32 mouse cellular contexts compared by ENCODE assay signal in genomic region chr2:150894617-150895267, GRCm38 (mm10). TPM values are rescaled to one million over a fixed set of nuclear protein-coding genes. Genes with fewer than 3 reads are reported as not detected.
DNase-seq lines count a peak whose midpoint lies in the region; ATAC-seq and TF ChIP-seq lines count a peak whose summit lies in the region.
"Had no signal": no experiment of that assay in that cellular context is flagged by ENCODE, and none has a peak within 500 bp of the region (broad histone marks: within the 10 kb centered on the region; RNA-seq: fewer than 3 reads in every experiment).

No protein-coding gene starts in this region.

- peak; percentile 35; the same call in 1 of the 2 replicates for ATAC-seq in neutrophil, adult 5-6 weeks (ENCODE audit: extremely low read depth, insufficient number of reproducible peaks, low FRiP score, poor library complexity, severe bottlenecking)
- no peak for ATAC-seq in forebrain, embryonic 15.5 days (replicated peaks)
- ATAC-seq: forebrain, embryonic 13.5 days; intestine, postnatal 0 days; lung, postnatal 0 days; Patski had no signal

- TF ChIP-seq CTCF in C2C12 (IDR thresholded peaks at IDR 0.05; ENCODE audit: control insufficient read depth, insufficient read depth, insufficient read length): no peak
- TF ChIP-seq CTCF in bone marrow macrophage, adult 2 months (IDR thresholded peaks at IDR 0.05; ENCODE audit: low read depth, low read length): no peak

- no peak overlapping the region for H3K4me3 ChIP-seq in C2C12 (ENCODE audit: insufficient read depth, poor library complexity, severe bottlenecking)
- H3K4me3 ChIP-seq in bone marrow macrophage, adult 2 months (ENCODE audit: insufficient read depth, low read length): no peak overlapping the region
- H3K4me3 ChIP-seq in macrophage (ENCODE audit: inconsistent target): no peak overlapping the region
- H3K4me3 ChIP-seq in forebrain, embryonic 15.5 days: no peak overlapping the region
- H3K4me3 ChIP-seq: embryonic facial prominence, embryonic 10.5 days; embryonic facial prominence, embryonic 15.5 days; forebrain, embryonic 13.5 days; hindbrain, embryonic 13.5 days; liver, embryonic 13.5 days; megakaryocyte, embryonic 14.5 days; midbrain, embryonic 12.5 days; neural tube, embryonic 15.5 days had no signal

- H3K79me2 ChIP-seq in C2C12 (ENCODE audit: control insufficient read depth, insufficient read depth) (peaks cover 71% of the 10 kb centered on the region), macrophage (ENCODE audit: inconsistent target) (peaks cover 99% of the 10 kb centered on the region)

- no peaks in the 10 kb centered on the region for H3K9me3 ChIP-seq in forebrain, embryonic 15.5 days
- H3K9me3 ChIP-seq: embryonic facial prominence, embryonic 10.5 days; embryonic facial prominence, embryonic 15.5 days; forebrain, embryonic 13.5 days; G1E; hindbrain, embryonic 13.5 days; liver, embryonic 13.5 days; megakaryocyte, embryonic 14.5 days; midbrain, embryonic 12.5 days; neural tube, embryonic 15.5 days had no signal

- peak overlapping the region; percentile 67 for H3K27ac ChIP-seq in bone marrow macrophage, adult 2 months (ENCODE audit: insufficient read depth, low read depth, low read length)
- peak overlapping the region; percentile 65 for H3K27ac ChIP-seq in macrophage
- H3K27ac ChIP-seq in forebrain, embryonic 15.5 days (replicated peaks): no peak overlapping the region
- H3K27ac ChIP-seq: embryonic facial prominence, embryonic 10.5 days; embryonic facial prominence, embryonic 15.5 days; forebrain, embryonic 13.5 days; hindbrain, embryonic 13.5 days; liver, embryonic 13.5 days; midbrain, embryonic 12.5 days; neural tube, embryonic 15.5 days had no signal

- H3K36me3 ChIP-seq in C2C12 (ENCODE audit: control insufficient read depth, insufficient read depth) (peaks cover 6% of the 10 kb centered on the region), macrophage (ENCODE audit: inconsistent target) (0 out of 2 replicates have a peak, but pooled peaks cover 7% of the 10 kb centered on the region)
- H3K36me3 ChIP-seq in forebrain, embryonic 15.5 days: no peaks in the 10 kb centered on the region
- H3K36me3 ChIP-seq: embryonic facial prominence, embryonic 15.5 days; liver, embryonic 13.5 days; midbrain, embryonic 12.5 days; neural tube, embryonic 15.5 days had no signal

- no peak for TF ChIP-seq POLR2A in bone marrow macrophage, adult 2 months (IDR thresholded peaks at IDR 0.05; ENCODE audit: borderline replicate concordance, low read depth, low read length)

- H3K4me2 ChIP-seq in forebrain, embryonic 15.5 days (replicated peaks): no peak overlapping the region
- H3K4me2 ChIP-seq: embryonic facial prominence, embryonic 15.5 days; forebrain, embryonic 13.5 days; heart, embryonic 11.5 days; hindbrain, embryonic 13.5 days; liver, embryonic 13.5 days; midbrain, embryonic 12.5 days; neural tube, embryonic 15.5 days had no signal

- no peak for DNase-seq in testis, postnatal 10 days (ENCODE audit: low spot score)
- no peak for DNase-seq in urinary bladder, postnatal 14 days (ENCODE audit: low spot score)
- DNase-seq: adrenal gland, postnatal 14 days; cerebellum, adult 18-20 months; cerebellum, postnatal 14 days; gastrocnemius, postnatal 10 days; heart, postnatal 36 days; kidney, adult 9 months; kidney, postnatal 10 days; layer of hippocampus, postnatal 36 days; left cerebral cortex, postnatal 4 days; liver, embryonic 13.5 days; lung, adult 18-20 months; right cerebral cortex, adult 18-20 months; right cerebral cortex, postnatal 4 days had no signal

- H3K27me3 ChIP-seq in C2C12 (ENCODE audit: control insufficient read depth, insufficient read depth, insufficient read length): no peaks in the 10 kb centered on the region
- H3K27me3 ChIP-seq in forebrain, embryonic 15.5 days: no peaks in the 10 kb centered on the region
- H3K27me3 ChIP-seq: embryonic facial prominence, embryonic 15.5 days; forebrain, embryonic 13.5 days; hindbrain, embryonic 13.5 days; liver, embryonic 13.5 days; megakaryocyte, embryonic 14.5 days; midbrain, embryonic 12.5 days; neural tube, embryonic 15.5 days; Patski had no signal

- WGBS in macrophage (ENCODE audit: missing documents): 92% methylated on average over 2 of the region's 2 CpGs
- 87% methylated on average over 2 of the region's 2 CpGs for WGBS in forebrain, embryonic 15.5 days

- H3K9ac ChIP-seq in forebrain, embryonic 15.5 days (replicated peaks): no peak overlapping the region
- H3K9ac ChIP-seq: embryonic facial prominence, embryonic 15.5 days; forebrain, embryonic 13.5 days; hindbrain, embryonic 13.5 days; liver, embryonic 13.5 days; midbrain, embryonic 12.5 days; neural tube, embryonic 15.5 days had no signal

- peaks cover 38% of the 10 kb centered on the region for H3K4me1 ChIP-seq in bone marrow macrophage, adult 2 months (ENCODE audit: control insufficient read depth, insufficient read depth, low read length)
- H3K4me1 ChIP-seq in forebrain, embryonic 15.5 days: no peaks in the 10 kb centered on the region
- H3K4me1 ChIP-seq: embryonic facial prominence, embryonic 10.5 days; embryonic facial prominence, embryonic 15.5 days; forebrain, embryonic 13.5 days; liver, embryonic 13.5 days; midbrain, embryonic 12.5 days had no signal

- H3K79me3 ChIP-seq in C2C12 (ENCODE audit: low read depth): peaks cover 35% of the 10 kb centered on the region

- no peak overlapping the region for H3ac ChIP-seq in C2C12 (ENCODE audit: control insufficient read depth, insufficient read length, low read depth)

TF ChIP-seq in C2C12, 6 proteins besides CTCF, POLR2A, EP300 and RAD21:
- no peak for TF ChIP-seq MYOG (IDR thresholded peaks at IDR 0.05; ENCODE audit: control insufficient read depth, extremely low read depth, insufficient read length)
- no peak for TF ChIP-seq FOSL1 (IDR thresholded peaks at IDR 0.05; ENCODE audit: insufficient read depth, low read length, poor library complexity, severe bottlenecking)
- TF ChIP-seq USF1 (IDR thresholded peaks at IDR 0.05; ENCODE audit: low read depth): peak; percentile 43
- no peak for TF ChIP-seq MYOD1 (IDR thresholded peaks at IDR 0.05; ENCODE audit: control insufficient read depth, insufficient read length, low read depth)

RNA-seq across cellular contexts. Expression of gene Abhd12, which starts 9.8 kb away (rescaled TPM):
- 62.7 TPM for polyA plus RNA-seq in C2C12 (2012; fragmentation: generic; extraction: Trizol)
- polyA plus RNA-seq in bone marrow macrophage, adult 2 months (2012; ENCODE audit: insufficient read depth, insufficient read length, missing spikeins): 405 and 430 TPM in 2 replicates
- 100 to 1,000 TPM in 17 of 26 experiments, 10 to 100 TPM in 9; 15.2 to 321 (median 197) TPM for total RNA-seq in macrophage (2018; cell fraction: chromatin; rRNA removed)
- 100 to 1,000 TPM; 295 to 570 (median 393) TPM for total RNA-seq in macrophage (2018; cell fraction: cytosol; rRNA removed)
- 100 to 1,000 TPM in 25 of 26 experiments, 10 to 100 TPM in 1; 61.2 to 444 (median 322) TPM for total RNA-seq in macrophage (2018; cell fraction: nucleus; rRNA removed)
- 442 to 584 TPM (median 504 TPM) in 3 replicates for polyA plus RNA-seq in macrophage (2018)
- total RNA-seq in neutrophil, adult 5-6 weeks (2017): 55.6 and 59.3 TPM in 2 replicates
- 97.7 and 98.2 TPM in 2 replicates for polyA plus RNA-seq in forebrain, embryonic 15.5 days (2015; fragmentation: Nextera tagmentation; extraction: Ambion mirVana)

RNA-seq across cellular contexts. Expression of gene Gins1, which starts 10.5 kb away (rescaled TPM):
- polyA plus RNA-seq in C2C12 (2012; fragmentation: generic; extraction: Trizol) (31.3 TPM), macrophage (2018) (3.2 to 23.6 TPM (median 7.0 TPM) in 3 replicates)
- 13.4 and 16.9 TPM in 2 replicates for polyA plus RNA-seq in bone marrow macrophage, adult 2 months (2012; ENCODE audit: insufficient read depth, insufficient read length, missing spikeins)
- total RNA-seq in macrophage (2018; cell fraction: chromatin; rRNA removed): 10 to 100 TPM in 1 of 26 experiments, 1 to 10 TPM in 21, under 1 TPM in 3, not detected in 1; 0.92 to 13.1 (median 3.5) TPM
- total RNA-seq in macrophage (2018; cell fraction: cytosol; rRNA removed): 1 to 10 TPM; 1.7 to 8.0 (median 3.7) TPM
- total RNA-seq in macrophage (2018; cell fraction: nucleus; rRNA removed): 10 to 100 TPM in 2 of 26 experiments, 1 to 10 TPM in 22, not detected in 2; 1.5 to 16.8 (median 3.8) TPM
- total RNA-seq in neutrophil, adult 5-6 weeks (2017): 4.2 and 6.1 TPM in 2 replicates
- polyA plus RNA-seq in forebrain, embryonic 15.5 days (2015; fragmentation: Nextera tagmentation; extraction: Ambion mirVana): 30.4 and 33.4 TPM in 2 replicates
